Mouse (Mus musculus): ENCODE results near the gene Nrbf2. TPM values are rescaled to one million over a fixed set of nuclear protein-coding genes. Genes with fewer than 3 reads are reported as not detected.

Gene Nrbf2
- total and polyA plus RNA-seq, 2 experiments from 2014 or later: 15.5 to 34.4 TPM

- H3K4me1 ChIP-seq (ENCODE audit: insufficient read depth, low read length): peaks cover 3% of the 10 kb centered on the region; the same call in 1 of the 2 replicates
- no peaks in the 10 kb centered on the region for H3K36me3 ChIP-seq (ENCODE audit: insufficient read depth, low read length)
- no peak overlapping the region for H3K9ac ChIP-seq (replicated peaks; ENCODE audit: low read length, poor library complexity, severe bottlenecking)
- no peak for TF ChIP-seq CTCF (IDR thresholded peaks at IDR 0.05)
- ATAC-seq (ENCODE audit: low FRiP score) (no peak), DNase-seq (ENCODE audit: low spot score) (peak; percentile 70)
- no peak overlapping the region for H3K4me2 ChIP-seq (ENCODE audit: low read depth, low read length, poor library complexity, severe bottlenecking)
- 72% methylated on average over 3 of the region's 3 CpGs for WGBS
- H3K4me3 ChIP-seq (ENCODE audit: low read depth, low read length): no peak overlapping the region
- no peaks in the 10 kb centered on the region for H3K9me3 ChIP-seq (ENCODE audit: low read length)
- H3K27ac ChIP-seq (ENCODE audit: low read depth, low read length): no peak overlapping the region
- H3K27me3 ChIP-seq (ENCODE audit: insufficient read depth, low read length): no peaks in the 10 kb centered on the region
Observed at GRCm38 (mm10) chr10:67287877-67288276, 2.8 kb upstream of the Nrbf2 start.

- peak overlapping the region; percentile 55; the same call in 1 of the 2 replicates for H3K27ac ChIP-seq (ENCODE audit: low read depth, low read length)
- no peaks in the 10 kb centered on the region for H3K9me3 ChIP-seq (ENCODE audit: low read length)
- ATAC-seq (ENCODE audit: low FRiP score) (peak; percentile 48; the same call in 1 of the 2 replicates), DNase-seq (ENCODE audit: low spot score) (no peak)
- peak overlapping the region; percentile 93 for H3K4me3 ChIP-seq (ENCODE audit: low read depth, low read length)
- H3K4me1 ChIP-seq (ENCODE audit: insufficient read depth, low read length): peaks cover 3% of the 10 kb centered on the region; the same call in 1 of the 2 replicates
- WGBS: 1% methylated on average over 31 of the region's 41 CpGs
- peak overlapping the region; percentile 92 for H3K4me2 ChIP-seq (ENCODE audit: low read depth, low read length, poor library complexity, severe bottlenecking)
- peak overlapping the region; percentile 86 for H3K9ac ChIP-seq (replicated peaks; ENCODE audit: low read length, poor library complexity, severe bottlenecking)
- H3K36me3 ChIP-seq (ENCODE audit: insufficient read depth, low read length): no peaks in the 10 kb centered on the region
- H3K27me3 ChIP-seq (ENCODE audit: insufficient read depth, low read length): no peaks in the 10 kb centered on the region
- peak; percentile 31 for TF ChIP-seq CTCF (IDR thresholded peaks at IDR 0.05)
Observed at GRCm38 (mm10) chr10:67284761-67285175, 337 bp downstream of the Nrbf2 start.

- Histone ChIP-seq H3K4me1 (ENCODE audit: insufficient read depth, low read length) (peaks cover 3% of the 10 kb centered on the region; the same call in 1 of the 2 replicates), H3K4me2 (ENCODE audit: low read depth, low read length, poor library complexity, severe bottlenecking) (peak overlapping the region; percentile 92), H3K4me3 (ENCODE audit: low read depth, low read length) (peak overlapping the region; percentile 93), H3K9me3 (ENCODE audit: low read length) (no peaks in the 10 kb centered on the region), H3K27me3 (ENCODE audit: insufficient read depth, low read length) (no peaks in the 10 kb centered on the region), H3K27ac (ENCODE audit: low read depth, low read length) (peak overlapping the region; percentile 55; the same call in 1 of the 2 replicates), H3K9ac (replicated peaks; ENCODE audit: low read length, poor library complexity, severe bottlenecking) (peak overlapping the region; percentile 86), H3K36me3 (ENCODE audit: insufficient read depth, low read length) (no peaks in the 10 kb centered on the region)
- peak; percentile 22 for DNase-seq (ENCODE audit: low spot score)
- ATAC-seq (ENCODE audit: low FRiP score): no peak
- TF ChIP-seq CTCF (IDR thresholded peaks at IDR 0.05): no peak
- 3% methylated on average over 10 of the region's 10 CpGs for WGBS
Observed at GRCm38 (mm10) chr10:67284311-67284710, 794 bp downstream of the Nrbf2 start.

GRCm38 (mm10) chr10:67283516-67283915 lies 1.6 kb downstream of the Nrbf2 start:
- no peak overlapping the region for H3K4me3 ChIP-seq (ENCODE audit: low read depth, low read length)
- no peaks in the 10 kb centered on the region for H3K36me3 ChIP-seq (ENCODE audit: insufficient read depth, low read length)
- H3K27me3 ChIP-seq (ENCODE audit: insufficient read depth, low read length): no peaks in the 10 kb centered on the region
- ATAC-seq (ENCODE audit: low FRiP score) (no peak), DNase-seq (ENCODE audit: low spot score) (no peak)
- H3K4me2 ChIP-seq (ENCODE audit: low read depth, low read length, poor library complexity, severe bottlenecking): peak overlapping the region; percentile 92
- no peak for TF ChIP-seq CTCF (IDR thresholded peaks at IDR 0.05)
- peaks cover 3% of the 10 kb centered on the region; the same call in 1 of the 2 replicates for H3K4me1 ChIP-seq (ENCODE audit: insufficient read depth, low read length)
- H3K27ac ChIP-seq (ENCODE audit: low read depth, low read length): no peak overlapping the region
- H3K9me3 ChIP-seq (ENCODE audit: low read length): no peaks in the 10 kb centered on the region
- 0 out of 2 replicates have a peak overlapping the region, but pooled peaks have one; percentile 13 for H3K9ac ChIP-seq (replicated peaks; ENCODE audit: low read length, poor library complexity, severe bottlenecking)
- 85% methylated on average over 9 of the region's 9 CpGs for WGBS

GRCm38 (mm10) chr10:67282531-67282930 lies 2.6 kb downstream of the Nrbf2 start:
- peaks cover 3% of the 10 kb centered on the region; the same call in 1 of the 2 replicates for H3K4me1 ChIP-seq (ENCODE audit: insufficient read depth, low read length)
- H3K36me3 ChIP-seq (ENCODE audit: insufficient read depth, low read length): no peaks in the 10 kb centered on the region
- no peak overlapping the region for H3K9ac ChIP-seq (replicated peaks; ENCODE audit: low read length, poor library complexity, severe bottlenecking)
- H3K27ac ChIP-seq (ENCODE audit: low read depth, low read length): no peak overlapping the region
- no peak overlapping the region for H3K4me2 ChIP-seq (ENCODE audit: low read depth, low read length, poor library complexity, severe bottlenecking)
- no peak overlapping the region for H3K4me3 ChIP-seq (ENCODE audit: low read depth, low read length)
- no peak for TF ChIP-seq CTCF (IDR thresholded peaks at IDR 0.05)
- ATAC-seq (ENCODE audit: low FRiP score) (no peak), DNase-seq (ENCODE audit: low spot score) (no peak)
- no peaks in the 10 kb centered on the region for H3K9me3 ChIP-seq (ENCODE audit: low read length)
- no peaks in the 10 kb centered on the region for H3K27me3 ChIP-seq (ENCODE audit: insufficient read depth, low read length)
- 83% methylated on average over 2 of the region's 2 CpGs for WGBS

- no peak for TF ChIP-seq CTCF (IDR thresholded peaks at IDR 0.05)
- WGBS: 87% methylated on average over 8 of the region's 8 CpGs
- Histone ChIP-seq H3K4me3 (ENCODE audit: low read depth, low read length) (no peak overlapping the region), H3K27me3 (ENCODE audit: insufficient read depth, low read length) (no peaks in the 10 kb centered on the region), H3K36me3 (ENCODE audit: insufficient read depth, low read length) (no peaks in the 10 kb centered on the region), H3K27ac (ENCODE audit: low read depth, low read length) (no peak overlapping the region), H3K4me1 (ENCODE audit: insufficient read depth, low read length) (peaks cover 3% of the 10 kb centered on the region; the same call in 1 of the 2 replicates), H3K9ac (replicated peaks; ENCODE audit: low read length, poor library complexity, severe bottlenecking) (no peak overlapping the region), H3K9me3 (ENCODE audit: low read length) (no peaks in the 10 kb centered on the region), H3K4me2 (ENCODE audit: low read depth, low read length, poor library complexity, severe bottlenecking) (no peak overlapping the region)
- DNase-seq (ENCODE audit: low spot score) (no peak), ATAC-seq (ENCODE audit: low FRiP score) (no peak)
Observed at GRCm38 (mm10) chr10:67281852-67282251, 3.3 kb downstream of the Nrbf2 start.
